Mouse (Mus musculus) kidney, postnatal 4 days (tissue): ENCODE measurements at regions not wholly inside any gene's neighbourhood (a gene's known extent, or its start where the extent isn't known, plus 50 kb on each side); places are given as distances from the start of the nearest gene placed in this dataset.
A peak's percentile ranks its signal among the peaks of the same experiment; 100 is the strongest.

Source experiments
- DNase-seq, 2 experiments: peaks; one replicate each; pipeline ENCODE4 v3.0.0; 2021; ENCODE audit warnings: mixed read lengths in 2 of 2

DNA sequence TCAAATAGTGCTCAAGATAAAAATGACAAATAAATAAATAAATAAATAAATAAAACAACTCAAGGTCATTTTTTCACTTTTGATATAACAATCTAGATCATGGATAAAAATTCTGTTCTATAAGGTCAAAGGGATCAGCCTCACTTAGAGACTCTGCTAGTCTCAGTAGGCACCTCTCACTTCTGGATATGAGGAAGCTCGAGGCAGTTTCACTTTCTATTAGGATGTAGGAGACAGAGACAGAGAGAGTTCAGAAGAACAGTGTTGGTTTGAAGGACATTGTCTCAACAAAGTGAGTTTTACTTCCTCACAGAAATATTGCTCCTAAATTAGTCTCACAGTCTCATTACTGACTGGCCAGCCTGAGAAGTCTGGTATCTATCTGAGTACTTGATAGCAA lies 458.9 kb downstream of the Trib2 start:
- DNase-seq, result no peak

DNA sequence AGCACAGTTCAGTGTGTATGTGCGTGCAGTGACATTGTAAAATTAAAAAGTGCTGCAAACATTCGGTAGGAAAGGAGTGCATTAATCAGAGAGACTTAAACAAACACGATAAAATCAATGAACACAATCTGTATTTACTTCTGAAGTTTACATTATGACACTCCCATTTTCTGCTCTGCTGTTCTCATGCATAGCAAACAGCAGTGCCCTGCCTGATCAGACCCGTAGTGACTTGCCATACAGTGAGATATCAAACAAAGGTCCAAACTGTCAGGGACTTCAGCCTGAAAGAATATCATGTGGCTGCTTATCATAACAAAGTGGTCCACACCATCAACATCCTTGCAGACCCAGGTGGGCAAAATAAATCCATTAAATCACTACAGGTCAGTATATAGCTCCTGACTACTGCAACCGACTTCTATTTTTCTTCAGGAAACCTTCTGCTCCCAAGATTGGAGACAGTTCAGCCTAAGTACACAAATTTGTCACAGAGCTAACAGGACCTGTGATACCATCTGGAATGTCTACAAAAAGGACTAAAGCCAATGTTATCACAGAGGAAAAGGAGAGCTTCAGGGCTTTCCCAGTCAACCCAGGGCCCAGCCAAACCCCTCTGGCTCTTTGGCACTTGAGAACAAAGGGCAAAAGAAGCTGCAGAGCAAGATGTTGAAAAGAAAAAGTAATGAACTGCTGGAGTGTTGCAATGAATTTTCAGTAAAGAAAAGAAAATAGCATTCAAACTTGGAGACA lies 495.8 kb downstream of the Trib2 start:
- no peak for DNase-seq

DNA sequence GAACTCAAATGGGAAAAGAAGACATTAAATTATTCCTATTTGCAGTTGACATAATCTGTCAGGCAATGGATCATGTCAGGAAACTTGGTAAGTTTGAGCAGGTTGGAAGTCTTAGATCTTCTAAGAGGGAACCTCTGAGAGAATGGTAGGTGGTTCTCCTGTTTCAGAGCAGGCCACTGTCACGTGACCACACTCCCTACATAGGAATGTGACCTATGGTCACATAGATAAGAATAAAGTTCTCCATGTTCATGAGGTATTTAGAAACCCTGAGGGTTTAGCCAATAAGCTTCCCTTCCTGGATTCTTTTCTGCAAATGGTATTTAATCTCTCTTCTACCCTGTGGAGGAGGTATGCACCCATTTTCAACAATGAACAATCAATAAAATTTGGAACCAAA lies 497.1 kb downstream of the Trib2 start:
- no peak for DNase-seq

DNA sequence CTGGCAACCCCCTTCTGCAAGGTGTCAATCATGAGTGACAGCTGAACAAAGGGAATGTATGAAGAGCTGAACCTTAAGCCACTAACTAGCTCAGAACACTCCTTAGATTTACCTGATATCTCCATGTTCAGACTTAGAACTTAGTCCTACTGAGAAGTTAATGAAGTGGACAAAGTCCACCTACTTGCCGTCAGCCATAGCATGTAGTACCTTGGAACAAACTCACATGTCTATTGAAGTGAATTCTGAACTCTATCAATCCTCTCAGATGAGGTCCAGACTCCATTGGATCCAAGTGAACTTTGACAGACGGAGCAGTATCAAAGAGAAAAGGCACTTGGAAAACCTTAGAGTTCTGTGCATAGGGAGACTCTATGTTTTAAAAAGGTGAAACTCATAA lies 521.8 kb downstream of the Trib2 start:
- DNase-seq, result no peak

DNA sequence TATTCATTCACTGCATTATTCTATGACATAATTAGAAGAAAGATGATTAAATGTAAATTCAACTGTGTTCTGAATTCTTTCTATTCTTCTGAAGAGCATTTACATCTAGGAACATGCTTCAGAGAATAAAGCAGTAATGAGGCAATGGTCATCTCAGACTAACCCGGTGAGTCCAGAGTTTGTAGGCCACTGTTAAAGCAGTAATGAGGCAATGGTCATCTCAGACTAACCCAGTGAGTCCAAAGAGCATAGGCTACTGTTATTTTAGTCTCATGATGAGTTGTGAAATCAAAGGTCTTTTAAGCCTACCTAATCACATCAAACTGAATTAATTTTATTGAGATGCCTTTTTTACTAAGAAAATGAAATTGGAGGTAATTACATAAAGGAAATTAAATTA lies 554.6 kb downstream of the Trib2 start:
- DNase-seq, result no peak

DNA sequence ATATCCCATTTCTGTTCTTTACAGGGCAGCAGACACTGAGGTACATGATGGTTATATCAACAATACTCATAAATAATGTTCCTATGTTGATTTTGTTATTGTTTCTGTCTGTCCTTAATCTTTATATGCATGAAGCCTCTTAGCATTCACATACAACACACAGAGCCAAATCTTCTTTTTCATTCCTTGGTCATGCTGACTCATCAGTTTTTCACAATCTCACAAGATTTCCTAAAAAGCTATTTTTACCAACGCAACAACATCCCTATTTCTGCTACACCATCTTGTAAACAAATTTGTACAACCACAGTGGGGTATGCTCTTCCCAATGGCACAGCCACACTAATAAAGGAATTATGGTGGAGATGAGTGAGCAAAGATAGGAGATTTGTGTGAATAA lies 555.1 kb downstream of the Trib2 start:
- DNase-seq, result no peak

DNA sequence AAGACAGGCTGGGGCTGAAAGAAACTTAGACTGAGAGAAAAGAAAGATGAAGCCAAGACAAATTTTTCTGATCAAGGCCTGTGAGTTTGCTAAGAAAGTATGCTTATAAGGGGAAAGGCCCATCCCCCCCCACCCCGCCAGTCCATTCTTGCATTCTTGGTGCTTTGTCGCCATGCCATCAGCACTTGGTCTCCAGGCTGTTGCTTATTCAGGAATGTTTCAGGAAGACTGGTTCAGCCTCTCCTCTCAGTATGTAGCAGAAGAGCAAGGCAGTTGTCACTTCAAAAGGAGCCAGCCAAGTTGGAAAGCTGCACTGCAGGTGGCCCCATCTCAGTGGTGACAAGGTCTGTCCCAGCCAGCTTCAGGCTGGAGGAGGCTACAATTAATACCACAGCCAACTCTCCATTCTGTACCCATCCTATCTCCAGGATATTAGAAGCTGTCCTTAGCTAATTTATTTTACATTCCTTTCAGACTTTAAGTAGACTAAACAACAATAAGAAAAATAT lies 555.8 kb downstream of the Trib2 start:
- no peak for DNase-seq

DNA sequence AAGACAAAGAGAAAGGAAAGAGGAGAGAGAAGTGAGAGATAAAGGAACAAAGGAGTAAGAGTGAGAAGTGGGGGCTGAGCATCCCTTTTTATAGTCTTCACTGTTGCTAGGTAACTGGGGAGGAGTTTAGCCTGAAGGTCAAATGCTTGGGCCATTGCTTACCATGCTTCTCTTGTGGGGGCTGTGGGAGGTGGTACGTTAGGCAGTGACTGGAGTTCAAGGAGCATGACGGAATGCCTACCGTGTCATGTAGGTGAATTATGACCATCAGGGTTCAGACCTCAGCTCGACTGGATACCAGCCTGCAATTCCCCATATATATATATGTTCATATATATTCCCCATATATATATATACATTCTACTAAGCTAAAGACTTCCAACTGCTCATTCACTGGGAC lies 571.8 kb downstream of the Trib2 start:
- DNase-seq, result no peak

DNA sequence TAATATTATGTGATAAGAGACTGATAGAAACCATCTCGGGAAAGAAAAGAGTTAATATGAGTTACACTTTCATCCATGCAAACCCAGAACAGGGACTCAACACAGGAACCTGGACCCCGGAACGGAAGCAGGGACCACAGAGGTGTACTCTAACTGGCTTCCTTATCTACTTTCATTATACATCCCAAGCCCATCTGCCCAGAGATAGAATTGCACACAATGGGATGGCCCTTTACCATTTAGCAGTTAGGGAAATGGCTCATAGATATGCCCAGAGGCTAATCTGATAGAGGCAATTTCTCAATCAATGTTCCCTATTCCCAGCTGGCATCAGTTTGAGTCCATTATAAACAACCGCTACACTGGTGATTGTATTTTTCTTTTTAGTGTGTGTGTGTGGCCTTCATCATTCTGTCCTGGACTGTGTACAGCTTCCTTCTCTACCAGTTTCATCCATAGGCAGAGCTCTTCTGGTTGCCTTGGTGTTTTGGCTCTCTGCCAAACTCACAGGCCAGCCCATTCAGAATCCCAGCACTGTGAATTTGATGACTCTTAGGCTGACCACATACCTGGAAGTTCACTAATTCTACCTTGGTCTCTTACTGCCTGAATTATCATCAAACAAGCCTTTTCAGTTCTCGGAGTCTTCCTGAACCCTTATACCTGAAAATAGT lies 594.1 kb downstream of the Trib2 start:
- no peak for DNase-seq

DNA sequence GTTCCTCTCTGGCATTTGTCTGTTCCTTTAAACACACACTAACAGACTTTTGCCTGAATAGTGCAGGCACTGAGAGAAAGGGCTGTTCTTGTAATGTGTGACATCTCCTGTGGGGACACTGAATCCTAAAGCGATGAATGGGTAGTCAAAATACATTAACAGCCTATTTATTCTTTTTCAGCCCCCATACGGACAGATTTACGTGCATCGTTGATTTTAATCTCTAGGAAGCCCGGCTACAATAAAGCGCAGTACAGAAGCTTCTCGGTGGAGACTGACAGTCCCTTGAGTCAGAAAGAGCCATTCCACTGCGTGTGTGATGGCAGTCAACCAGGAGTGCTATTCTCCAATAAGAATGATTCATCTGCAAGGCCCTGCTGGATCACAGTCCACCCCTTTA lies 598.2 kb downstream of the Trib2 start:
- DNase-seq, result no peak

DNA sequence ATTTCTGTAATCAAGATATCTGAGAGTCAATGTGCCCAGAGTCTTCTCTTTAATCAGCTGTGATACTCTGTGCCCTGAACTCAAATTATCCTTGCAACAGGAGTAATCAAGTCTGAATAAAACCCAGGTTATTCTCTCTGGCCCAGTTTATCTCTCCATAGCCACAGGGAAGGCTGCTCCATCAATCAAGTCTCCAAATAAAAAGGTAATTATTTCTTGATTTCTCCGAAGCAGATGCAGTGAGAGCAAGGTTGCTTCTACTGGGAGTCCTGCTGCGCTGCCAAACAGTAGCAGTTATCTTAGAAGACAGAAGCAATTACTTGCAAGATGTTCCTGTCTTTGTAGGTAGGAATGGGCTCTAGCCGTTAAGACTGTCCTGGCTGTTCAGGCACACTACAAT lies 600.5 kb downstream of the Trib2 start:
- no peak for DNase-seq

DNA sequence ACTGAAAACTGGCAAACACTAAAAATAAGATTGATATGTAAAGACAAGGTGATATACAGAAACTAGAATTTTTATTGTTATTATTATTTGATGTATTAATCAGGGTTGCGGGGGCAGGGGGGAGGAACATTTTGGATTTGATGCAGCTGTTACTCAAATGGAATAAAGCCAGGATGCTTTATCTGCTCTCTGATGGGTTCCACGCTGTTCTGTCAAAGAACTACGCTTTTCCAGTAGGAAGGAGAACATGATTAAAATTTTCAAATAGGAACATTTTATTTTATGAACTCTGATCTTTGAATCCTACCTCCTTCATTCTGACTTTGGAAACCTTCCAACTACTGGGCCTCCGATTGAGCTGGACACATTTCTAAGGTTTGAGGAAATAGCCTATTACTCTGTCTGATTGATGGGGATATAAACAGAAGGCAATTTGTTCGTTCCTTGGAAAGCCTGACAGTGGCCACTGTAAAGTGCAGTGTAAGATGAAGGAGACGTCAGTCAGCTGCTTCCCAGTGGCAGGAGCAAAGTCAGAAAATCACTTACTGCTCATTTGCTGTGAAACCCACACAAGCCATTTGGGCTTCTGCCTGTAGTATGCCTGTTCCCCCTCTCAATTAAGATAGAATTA lies 642.2 kb downstream of the Trib2 start:
- peak; percentile 28 to 45 for DNase-seq

DNA sequence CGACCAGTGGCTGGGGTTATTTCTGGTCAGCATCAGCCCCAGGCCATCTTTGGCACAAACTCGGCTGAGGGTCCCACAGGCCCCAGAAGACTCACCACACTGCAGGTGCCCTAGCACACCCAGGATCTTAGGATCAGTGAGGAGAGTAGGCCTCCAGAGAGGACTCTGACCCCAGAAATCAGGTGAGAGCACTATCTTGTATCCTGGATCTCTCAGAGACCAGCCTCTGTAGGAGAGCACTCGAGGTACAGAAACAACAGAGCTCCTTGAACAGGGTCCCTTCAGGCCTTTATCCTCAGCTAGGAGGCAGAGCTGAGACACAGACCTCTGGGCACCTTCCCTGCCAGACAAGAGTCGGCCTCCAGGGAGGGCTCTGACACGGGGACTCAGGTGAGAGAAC lies 654.1 kb downstream of the Trib2 start:
- DNase-seq, result no peak

DNA sequence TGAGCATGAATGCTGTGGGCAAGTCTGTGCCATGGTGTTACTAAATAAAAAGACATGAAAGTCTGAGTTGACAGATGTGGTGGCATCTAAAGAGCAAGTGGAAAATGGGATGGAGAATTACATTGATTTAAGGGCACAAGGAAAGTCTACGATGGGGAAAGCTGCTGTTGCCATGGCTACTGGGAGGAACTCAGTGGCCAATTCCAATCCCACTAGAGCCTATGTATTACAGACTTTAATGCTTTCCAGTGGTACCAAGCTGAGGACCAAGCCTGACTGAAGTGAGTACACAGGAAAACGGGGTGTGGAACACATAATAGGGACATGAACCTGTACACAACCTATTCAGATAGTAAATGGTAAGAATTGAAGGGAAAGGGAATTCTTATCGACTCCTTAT lies 654.9 kb downstream of the Trib2 start:
- no peak for DNase-seq

DNA sequence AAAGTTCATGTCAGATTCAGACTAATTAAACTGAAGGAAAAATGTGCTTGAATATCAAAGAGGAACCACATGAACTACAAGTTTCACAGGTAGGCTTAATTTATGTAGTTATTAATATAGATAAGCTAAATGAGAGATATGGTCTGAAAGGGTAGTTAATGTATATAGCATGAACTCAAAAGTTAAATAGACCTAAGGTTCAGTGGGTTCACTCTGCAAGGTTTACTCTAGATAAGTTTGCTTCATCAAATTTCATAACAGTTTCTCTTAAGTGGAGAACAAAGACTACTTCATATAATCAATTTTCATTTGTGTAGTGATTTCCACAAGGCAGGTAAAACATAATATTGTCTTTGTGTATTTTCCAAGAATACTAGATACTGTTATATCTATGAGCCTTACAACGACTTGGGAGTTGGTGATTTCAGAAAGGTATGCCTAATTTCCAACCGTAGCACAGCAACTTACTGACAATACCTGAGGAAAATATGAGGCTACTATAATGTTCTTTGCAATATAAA lies 656.2 kb downstream of the Trib2 start:
- no peak for DNase-seq

DNA sequence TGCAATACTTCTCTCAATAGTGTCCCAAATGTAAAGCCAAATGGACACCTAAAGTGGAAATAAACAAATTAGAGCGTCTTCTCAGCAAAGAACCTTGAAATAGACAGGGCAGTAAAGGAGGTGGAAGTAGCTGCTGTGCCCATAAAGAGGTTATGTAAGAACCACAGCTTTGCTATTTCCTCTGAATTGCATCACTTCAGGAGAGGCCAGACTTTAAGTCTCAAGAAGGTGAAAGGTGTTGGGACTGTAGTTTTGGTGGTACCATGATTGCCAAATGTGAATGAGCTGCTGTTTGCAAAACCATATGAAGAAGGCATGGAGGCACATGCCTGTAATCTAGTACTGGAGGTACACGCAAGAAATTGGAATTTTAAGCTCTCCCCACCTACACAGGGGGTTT lies 670.3 kb downstream of the Trib2 start:
- DNase-seq, result no peak

DNA sequence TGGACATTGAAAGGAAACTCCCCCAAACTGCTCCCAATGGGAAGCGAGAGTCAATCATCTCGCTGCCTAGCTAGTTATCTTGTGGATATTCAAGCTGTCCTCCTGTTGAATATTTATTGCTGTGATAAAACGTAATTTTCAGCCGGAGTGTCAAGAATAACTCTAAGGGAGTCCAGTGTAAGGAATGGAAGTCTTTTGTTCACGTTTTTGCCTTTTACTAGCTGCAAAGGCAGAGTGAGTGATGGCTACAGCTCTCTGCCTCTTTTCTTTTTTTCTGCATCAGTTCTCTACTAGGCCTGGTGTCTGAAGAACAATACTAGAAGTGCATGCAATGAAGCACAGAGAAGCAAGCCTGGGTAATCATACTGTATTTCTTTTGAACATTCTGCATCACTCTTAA lies 679.7 kb downstream of the Trib2 start:
- DNase-seq, result peak; percentile 6 to 9

DNA sequence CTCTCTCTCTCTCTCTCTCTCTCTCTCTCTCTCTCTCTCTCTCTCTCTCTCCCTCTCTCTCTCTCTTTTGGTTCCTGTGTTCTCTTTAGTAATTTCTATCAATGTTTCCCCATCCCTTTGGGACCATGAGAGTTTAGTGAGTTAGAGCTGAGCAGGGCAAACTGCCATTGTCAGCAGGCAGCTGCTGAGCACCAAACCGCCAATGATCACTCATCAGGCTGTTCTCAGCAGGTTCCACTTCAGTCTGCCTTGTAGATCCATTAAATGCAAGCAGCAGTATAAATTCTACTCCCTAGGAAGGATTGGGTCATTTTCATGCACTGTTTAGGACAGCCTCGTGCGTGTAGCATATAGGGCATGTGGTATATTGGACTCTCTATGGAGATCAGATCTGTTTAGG lies 692.5 kb downstream of the Trib2 start:
- DNase-seq, result no peak

DNA sequence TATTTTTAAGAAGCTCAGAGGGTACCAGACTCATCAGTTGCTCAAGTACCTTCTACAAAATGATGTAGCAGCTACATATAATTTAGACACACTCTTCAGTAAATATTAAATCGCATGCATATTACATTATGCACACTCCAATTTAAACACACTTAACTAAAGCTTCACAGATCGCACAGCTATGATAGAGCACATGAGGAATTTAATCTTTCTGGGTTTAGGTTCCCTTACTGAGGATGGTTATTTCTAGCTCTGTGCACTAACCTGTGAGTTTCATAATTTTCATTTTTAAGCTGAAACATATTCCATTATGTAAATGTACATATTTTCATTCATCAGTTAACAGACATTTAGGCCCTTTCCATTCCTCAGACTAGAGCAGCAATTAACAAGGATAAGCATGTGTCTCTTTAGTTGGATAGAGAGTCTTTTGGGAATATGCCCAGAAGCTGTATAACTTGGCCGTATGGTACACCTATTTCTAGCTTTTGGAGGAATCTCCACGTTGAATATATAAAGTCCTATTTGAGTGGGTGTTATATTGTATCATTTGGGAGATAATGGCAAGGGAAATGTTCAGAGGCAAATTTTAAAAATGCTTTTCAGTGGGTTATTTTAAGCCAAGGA lies 694.0 kb downstream of the Trib2 start:
- DNase-seq, result no peak

DNA sequence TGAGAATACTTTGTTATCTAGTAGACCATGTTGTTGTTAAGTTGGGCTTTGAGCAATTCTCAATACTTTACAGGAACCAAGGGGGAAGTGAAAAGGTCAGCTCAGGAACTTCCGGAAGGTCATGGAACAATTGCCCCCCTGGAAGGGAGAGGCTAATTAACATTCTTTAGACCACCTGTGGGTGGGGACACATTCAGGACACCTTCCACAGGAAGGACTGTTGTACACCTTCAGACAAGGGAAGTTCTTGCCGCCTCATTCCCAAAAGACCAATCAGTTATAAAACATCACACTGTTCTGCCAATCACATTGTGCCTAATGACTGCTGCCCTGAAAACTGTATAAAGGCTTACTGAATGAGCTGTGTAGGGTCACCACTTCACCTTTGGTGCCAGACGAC lies 701.2 kb downstream of the Trib2 start:
- no peak for DNase-seq

DNA sequence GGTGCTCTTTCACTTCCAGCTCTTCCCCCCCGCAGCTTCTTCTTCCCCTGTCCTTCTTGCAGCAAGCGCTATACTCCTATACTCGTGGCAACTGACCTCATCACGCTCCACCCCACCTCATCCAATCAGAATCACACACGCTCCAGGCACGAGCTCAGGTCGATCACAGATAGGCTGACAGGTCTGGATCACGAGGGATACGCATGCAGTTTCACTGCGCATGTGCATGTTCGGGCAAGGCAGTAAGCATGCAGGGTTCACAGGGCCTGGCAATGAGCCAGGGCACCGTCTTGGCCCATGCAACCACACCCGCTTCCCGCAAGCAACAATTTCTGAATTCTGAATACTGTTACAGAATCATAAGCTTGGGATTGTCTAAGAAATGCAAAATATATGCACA lies 701.9 kb downstream of the Trib2 start:
- DNase-seq, result no peak

DNA sequence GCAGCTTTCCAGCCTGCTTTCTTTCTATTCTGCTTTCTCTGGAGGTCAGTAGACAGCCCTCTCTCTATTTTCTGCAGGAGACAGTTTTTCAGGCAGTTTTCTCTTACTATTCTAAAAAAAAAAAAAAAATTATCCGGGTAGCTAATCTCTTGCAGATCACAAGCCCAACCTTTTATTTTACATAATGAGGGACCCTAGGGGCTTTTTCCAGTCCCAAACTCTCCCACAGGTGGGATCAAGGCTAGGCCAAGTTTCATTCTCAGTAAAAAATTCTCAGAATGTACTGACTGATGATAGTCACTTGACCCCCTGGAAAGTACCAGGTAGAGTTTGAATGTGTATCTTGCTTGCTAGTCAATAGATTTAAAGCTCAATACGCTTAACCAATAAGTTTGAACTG lies 705.7 kb downstream of the Trib2 start:
- no peak for DNase-seq

DNA sequence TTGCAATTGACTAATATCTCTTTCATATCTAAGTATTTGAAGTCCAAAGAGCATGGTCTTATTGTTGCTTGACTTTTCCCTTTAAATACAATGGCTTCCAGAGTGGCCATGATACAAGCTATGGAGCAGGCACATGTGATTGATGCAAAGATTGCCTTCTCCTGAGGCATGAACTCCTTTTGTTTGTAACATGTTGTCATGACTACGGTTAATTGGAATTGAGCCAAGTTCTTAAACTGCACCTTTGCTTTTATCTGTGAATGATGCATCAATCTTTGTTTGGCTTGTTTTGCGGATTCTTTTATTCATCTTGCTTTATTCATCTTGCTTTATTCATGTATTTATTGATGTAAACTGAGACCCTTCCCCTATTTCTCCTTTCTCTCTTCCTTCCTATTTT lies 711.8 kb downstream of the Trib2 start:
- DNase-seq, result no peak
